Mouse (Mus musculus) intestine, embryonic 14.5 days (tissue): Measurements from ENCODE around the gene Ankrd17. TPM values are rescaled to one million over a fixed set of nuclear protein-coding genes. Genes with fewer than 3 reads are reported as not detected.

Experiments used
- ATAC-seq: fragments of 200-750 bp; cut with Nextera tagmentation; replicated peaks from 2 replicates; pipeline ENCODE4 v1.8.0; 2017; ENCODE audit warnings: low read depth, moderate number of reproducible peaks, moderate TSS enrichment, moderate library complexity; ENCODE audit not compliant: low FRiP score, low TSS enrichment
- DNase-seq: peaks from one replicate; pipeline ENCODE4 v3.0.0-alpha.2; 2018; ENCODE audit warnings: low spot score
- H3K27ac ChIP-seq: fragments of 300-500 bp; sonication (generic); 2 replicates; pipeline ENCODE4 v1.5.1; 2014; ENCODE audit warnings: low read depth, mild to moderate bottlenecking, control low read depth
- H3K27me3 ChIP-seq: fragments of 300-500 bp; sonication (generic); replicated peaks from 2 replicates; pipeline ENCODE4 v1.6.1; 2014; ENCODE audit warnings: low read length, control low read depth; ENCODE audit not compliant: control insufficient read depth, insufficient read depth
- H3K36me3 ChIP-seq: fragments of 300-500 bp; sonication (generic); 2 replicates; pipeline ENCODE4 v1.6.1; 2014; ENCODE audit warnings: low read length, control low read depth; ENCODE audit not compliant: control insufficient read depth, insufficient read depth
- H3K4me1 ChIP-seq: fragments of 300-500 bp; sonication (generic); replicated peaks from 2 replicates; pipeline ENCODE4 v1.6.1; 2014; ENCODE audit warnings: low read length, control low read depth, mixed read lengths; ENCODE audit not compliant: control insufficient read depth, insufficient read depth
- H3K4me2 ChIP-seq: fragments of 300-500 bp; sonication (generic); 2 replicates; pipeline ENCODE4 v1.6.1; 2014; ENCODE audit warnings: low read length
- H3K4me3 ChIP-seq: fragments of 300-500 bp; sonication (generic); 2 replicates; pipeline ENCODE4 v1.5.1; 2014; ENCODE audit warnings: low read depth, low read length, control low read depth, mixed read lengths
- H3K9ac ChIP-seq: fragments of 300-500 bp; sonication (generic); 2 replicates; pipeline ENCODE4 v1.6.1; 2014; ENCODE audit warnings: mild to moderate bottlenecking, low read length
- H3K9me3 ChIP-seq: fragments of 300-500 bp; sonication (generic); 2 replicates; pipeline ENCODE4 v1.6.1; 2016; ENCODE audit warnings: low read length, control low read depth; ENCODE audit not compliant: control insufficient read depth
- WGBS: fragments of 180-500 bp; shearing (Covaris S2); extraction: QIAGEN DNeasy Blood & Tissue Kit; methylation state at CpG from one replicate; pipeline ENCODE4 v1.1.7; 2014; 5-methylcytosine and 5-hydroxymethylcytosine counted together
- polyA plus RNA-seq: library from polyadenylated mRNA; unstranded; fragments of >200 nt; fragmentation: Nextera tagmentation; extraction: Ambion mirVana; gene quantifications from 2 replicates; pipeline ENCODE4 v1.2.1, GENCODE M21; 2014

The Ankrd17 gene
- polyA plus RNA-seq, 1 experiment from 2014 or later = 38.6 TPM

- Histone ChIP-seq H3K27ac (no peak overlapping the region), H3K36me3 (peaks cover 52% of the 10 kb centered on the region), H3K27me3 (no peaks in the 10 kb centered on the region), H3K4me3 (peak overlapping the region; percentile 95), H3K4me2 (peak overlapping the region; percentile 80), H3K9ac (peak overlapping the region; percentile 78), H3K4me1 (peaks cover 6% of the 10 kb centered on the region), H3K9me3 (no peaks in the 10 kb centered on the region)
- DNase-seq (peak; percentile 50), ATAC-seq (no peak)
- WGBS = 36% methylated on average over 3 of the region's 3 CpGs
Observed at GRCm38 (mm10) chr5:90222937-90223336, 143.4 kb downstream of the Ankrd17 start.

GRCm38 (mm10) chr5:90217791-90218190 is 148.6 kb downstream of the Ankrd17 start:
- H3K9ac ChIP-seq = no peak overlapping the region
- DNase-seq = peak; percentile 34
- H3K9me3 ChIP-seq = no peaks in the 10 kb centered on the region
- ATAC-seq = no peak
- H3K4me1 ChIP-seq = peaks cover 2% of the 10 kb centered on the region
- no peak overlapping the region for H3K4me2 ChIP-seq
- no peaks in the 10 kb centered on the region for H3K27me3 ChIP-seq
- WGBS = 90% methylated on average over 3 of the region's 3 CpGs
- H3K4me3 ChIP-seq = no peak overlapping the region
- peaks cover 69% of the 10 kb centered on the region for H3K36me3 ChIP-seq
- no peak overlapping the region for H3K27ac ChIP-seq

- H3K4me1 ChIP-seq = no peaks in the 10 kb centered on the region
- no peaks in the 10 kb centered on the region for H3K27me3 ChIP-seq
- WGBS = 95% methylated on average over 12 of the region's 12 CpGs
- ATAC-seq = no peak
- DNase-seq = no peak
- H3K9ac ChIP-seq = no peak overlapping the region
- peaks cover 69% of the 10 kb centered on the region for H3K36me3 ChIP-seq
- no peak overlapping the region for H3K4me3 ChIP-seq
- H3K4me2 ChIP-seq = no peak overlapping the region
- no peak overlapping the region for H3K27ac ChIP-seq
- H3K9me3 ChIP-seq = no peaks in the 10 kb centered on the region
Observed at GRCm38 (mm10) chr5:90217226-90217625, 149.2 kb downstream of the Ankrd17 start.

- ATAC-seq (no peak), DNase-seq (no peak)
- Histone ChIP-seq H3K36me3 (peaks cover 41% of the 10 kb centered on the region), H3K4me2 (no peak overlapping the region), H3K9ac (no peak overlapping the region), H3K4me3 (no peak overlapping the region), H3K27ac (no peak overlapping the region), H3K4me1 (no peaks in the 10 kb centered on the region), H3K9me3 (no peaks in the 10 kb centered on the region), H3K27me3 (no peaks in the 10 kb centered on the region)
- WGBS = 98% methylated on average over 12 of the region's 12 CpGs
Observed at GRCm38 (mm10) chr5:90213356-90213755, 153.0 kb downstream of the Ankrd17 start.

- no peak overlapping the region for H3K9ac ChIP-seq
- no peaks in the 10 kb centered on the region for H3K27me3 ChIP-seq
- H3K36me3 ChIP-seq = no peaks in the 10 kb centered on the region
- no peak for ATAC-seq
- DNase-seq = no peak
- 19% methylated on average over 5 of the region's 5 CpGs for WGBS
- no peak overlapping the region for H3K4me3 ChIP-seq
- no peak overlapping the region for H3K27ac ChIP-seq
- no peaks in the 10 kb centered on the region for H3K9me3 ChIP-seq
- H3K4me1 ChIP-seq = no peaks in the 10 kb centered on the region
- H3K4me2 ChIP-seq = no peak overlapping the region
Observed at GRCm38 (mm10) chr5:90203168-90203567, 163.2 kb downstream of the Ankrd17 start.

- Histone ChIP-seq H3K27me3 (no peaks in the 10 kb centered on the region), H3K4me3 (no peak overlapping the region), H3K27ac (no peak overlapping the region), H3K9ac (no peak overlapping the region), H3K9me3 (no peaks in the 10 kb centered on the region), H3K4me2 (no peak overlapping the region), H3K36me3 (no peaks in the 10 kb centered on the region), H3K4me1 (no peaks in the 10 kb centered on the region)
- ATAC-seq (no peak), DNase-seq (no peak)
- 65% methylated on average over 9 of the region's 9 CpGs for WGBS
Observed at GRCm38 (mm10) chr5:90202447-90203117, 163.8 kb downstream of the Ankrd17 start.

- ATAC-seq = 0 out of 2 replicates have a peak, but pooled peaks have one; percentile 42
- 51% methylated on average over 16 of the region's 16 CpGs for whole genome bisulfite sequencing
- no peak overlapping the region for H3K9ac ChIP-seq
- H3K36me3 ChIP-seq = no peaks in the 10 kb centered on the region
- H3K4me3 ChIP-seq = no peak overlapping the region
- H3K9me3 ChIP-seq = no peaks in the 10 kb centered on the region
- H3K27me3 ChIP-seq = no peaks in the 10 kb centered on the region
- H3K4me2 ChIP-seq = no peak overlapping the region
- peak; percentile 53 for DNase-seq
- H3K4me1 ChIP-seq = no peaks in the 10 kb centered on the region
- no peak overlapping the region for H3K27ac ChIP-seq
Observed at GRCm38 (mm10) chr5:90199922-90200632, 166.3 kb downstream of the Ankrd17 start.

- DNase-seq (peak; percentile 71), ATAC-seq (0 out of 2 replicates have a peak, but pooled peaks have one; percentile 50)
- no peak overlapping the region for H3K4me2 ChIP-seq
- H3K27me3 ChIP-seq = no peaks in the 10 kb centered on the region
- H3K9me3 ChIP-seq = no peaks in the 10 kb centered on the region
- no peaks in the 10 kb centered on the region for H3K36me3 ChIP-seq
- no peak overlapping the region for H3K4me3 ChIP-seq
- WGBS = 26% methylated on average over 6 of the region's 6 CpGs
- H3K9ac ChIP-seq = no peak overlapping the region
- H3K27ac ChIP-seq = no peak overlapping the region
- no peaks in the 10 kb centered on the region for H3K4me1 ChIP-seq
Observed at GRCm38 (mm10) chr5:90194831-90195230, 171.5 kb downstream of the Ankrd17 start.
